Mouse (Mus musculus) embryonic facial prominence, embryonic 12.5 days (tissue): ENCODE results near the gene Pmm2. TPM values are rescaled to one million over a fixed set of nuclear protein-coding genes. Genes with fewer than 3 reads are reported as not detected.

Experiments
- ATAC-seq: fragments of 200-750 bp; cut with Nextera tagmentation; 2 replicates; pipeline ENCODE4 v1.8.0; 2017; ENCODE audit not compliant: insufficient number of reproducible peaks, insufficient read depth, low FRiP score, low TSS enrichment
- H3K27ac ChIP-seq: fragments of 300-500 bp; sonication (generic); 2 replicates; pipeline ENCODE4 v1.5.1; 2016; ENCODE audit warnings: mild to moderate bottlenecking
- H3K27me3 ChIP-seq: fragments of 300-500 bp; sonication (generic); 2 replicates; pipeline ENCODE4 v1.6.1; 2016; ENCODE audit warnings: mild to moderate bottlenecking, moderate library complexity
- H3K36me3 ChIP-seq: fragments of 300-500 bp; sonication (generic); 2 replicates; pipeline ENCODE4 v1.6.1; 2016; ENCODE audit warnings: mild to moderate bottlenecking
- H3K4me1 ChIP-seq: fragments of 300-500 bp; sonication (generic); 2 replicates; pipeline ENCODE4 v1.6.1; 2016
- H3K4me2 ChIP-seq: fragments of 300-500 bp; sonication (generic); replicated peaks from 2 replicates; pipeline ENCODE4 v1.6.1; 2016; ENCODE audit warnings: mild to moderate bottlenecking, moderate library complexity
- H3K4me3 ChIP-seq: fragments of 300-500 bp; sonication (generic); 2 replicates; pipeline ENCODE4 v1.5.1; 2016; ENCODE audit warnings: mild to moderate bottlenecking
- H3K9ac ChIP-seq: fragments of 300-500 bp; sonication (generic); 2 replicates; pipeline ENCODE4 v1.6.1; 2016; ENCODE audit warnings: mild to moderate bottlenecking, moderate library complexity
- H3K9me3 ChIP-seq: fragments of 300-500 bp; sonication (generic); 2 replicates; pipeline ENCODE4 v1.6.1; 2016; ENCODE audit warnings: mild to moderate bottlenecking, moderate library complexity
- WGBS: fragments of 180-500 bp; shearing (Covaris S2); methylation state at CpG from one replicate; pipeline ENCODE4 v1.1.7; 2016; 5-methylcytosine and 5-hydroxymethylcytosine counted together
- polyA plus RNA-seq: library from polyadenylated mRNA; unstranded; fragments of >200 nt; fragmentation: Nextera tagmentation; extraction: Ambion mirVana; gene quantifications from 2 replicates; pipeline ENCODE4 v1.2.1, GENCODE M21; 2016

Gene Pmm2
- polyA plus RNA-seq, 1 experiment from 2014 or later = 51.1 TPM

DNA sequence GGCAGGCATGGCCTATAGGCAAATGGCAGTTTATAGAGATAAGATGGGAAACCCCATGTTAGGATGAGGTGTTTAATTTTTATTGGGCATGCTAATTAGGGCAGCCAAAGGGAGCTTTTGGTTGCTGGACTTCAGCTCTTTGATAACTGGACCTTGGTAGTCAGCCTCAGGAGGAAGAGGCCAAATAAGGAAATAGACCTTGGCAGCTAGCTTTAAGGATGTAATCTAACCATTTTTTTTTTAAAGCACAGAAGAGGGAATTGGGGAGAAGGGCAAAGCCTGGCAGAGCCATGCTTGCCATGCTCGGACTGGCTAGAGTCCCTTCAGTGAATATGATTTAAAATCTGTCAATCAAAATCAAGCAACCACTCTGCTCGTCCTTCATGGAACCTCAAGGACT is 7.1 kb upstream of the Pmm2 start:
- no peak for ATAC-seq
- Histone ChIP-seq H3K9ac (no peak overlapping the region), H3K27me3 (no peaks in the 10 kb centered on the region), H3K4me2 (no peak overlapping the region), H3K27ac (no peak overlapping the region), H3K9me3 (no peaks in the 10 kb centered on the region), H3K4me3 (no peak overlapping the region), H3K36me3 (peaks cover 26% of the 10 kb centered on the region), H3K4me1 (no peaks in the 10 kb centered on the region)
- WGBS = 83% methylated on average over 2 of the region's 2 CpGs

DNA sequence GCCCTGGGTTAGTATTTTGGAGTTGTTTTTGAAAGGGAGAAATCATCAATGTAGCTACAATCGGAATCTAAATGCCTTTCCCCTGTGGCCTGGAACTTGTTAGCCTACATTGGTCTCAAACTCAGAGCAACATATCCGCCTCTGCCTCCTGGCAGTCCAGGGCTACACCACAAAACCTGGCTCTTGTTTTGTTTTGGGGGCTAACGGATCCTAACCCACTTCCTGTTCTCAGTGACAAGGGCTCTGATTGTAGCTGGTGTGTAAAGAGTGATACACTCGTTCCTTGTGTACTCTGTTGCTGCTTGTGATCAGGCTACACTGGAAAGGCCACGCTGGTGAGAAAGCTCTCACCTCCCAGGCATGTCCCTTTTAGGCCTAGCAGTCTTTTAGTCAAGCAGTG is 6.0 kb upstream of the Pmm2 start:
- Histone ChIP-seq H3K4me3 (no peak overlapping the region), H3K27ac (no peak overlapping the region), H3K4me1 (peaks cover 7% of the 10 kb centered on the region), H3K27me3 (no peaks in the 10 kb centered on the region), H3K4me2 (no peak overlapping the region), H3K9me3 (no peaks in the 10 kb centered on the region), H3K9ac (no peak overlapping the region), H3K36me3 (peaks cover 31% of the 10 kb centered on the region)
- WGBS = 79% methylated on average over 5 of the region's 5 CpGs
- ATAC-seq = no peak

DNA sequence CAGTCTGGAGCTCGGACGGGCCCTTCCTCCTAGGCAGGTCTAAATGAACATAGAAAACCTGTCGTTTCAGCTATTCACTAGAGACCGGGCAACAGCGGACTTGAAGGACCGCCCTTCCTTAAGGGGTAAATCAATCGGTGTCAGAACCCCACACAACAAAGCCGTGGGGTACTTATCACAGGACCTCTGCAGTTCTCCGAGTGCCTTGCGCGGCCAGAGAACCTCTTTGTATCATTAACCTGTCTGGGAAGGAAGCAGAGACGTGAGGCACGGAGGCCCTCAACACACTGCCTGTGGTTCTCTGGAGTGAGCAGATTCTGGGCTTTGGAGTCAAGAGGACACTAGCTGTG is 632 bp upstream of the Pmm2 start:
- WGBS = 1% methylated on average over 13 of the region's 13 CpGs
- Histone ChIP-seq H3K27me3 (no peaks in the 10 kb centered on the region), H3K9ac (peak overlapping the region; percentile 72), H3K4me1 (peaks cover 15% of the 10 kb centered on the region), H3K36me3 (peaks cover 20% of the 10 kb centered on the region), H3K9me3 (no peaks in the 10 kb centered on the region), H3K4me3 (peak overlapping the region; percentile 78), H3K4me2 (peak overlapping the region; percentile 86), H3K27ac (peak overlapping the region; percentile 84)
- ATAC-seq = peak; percentile 41

DNA sequence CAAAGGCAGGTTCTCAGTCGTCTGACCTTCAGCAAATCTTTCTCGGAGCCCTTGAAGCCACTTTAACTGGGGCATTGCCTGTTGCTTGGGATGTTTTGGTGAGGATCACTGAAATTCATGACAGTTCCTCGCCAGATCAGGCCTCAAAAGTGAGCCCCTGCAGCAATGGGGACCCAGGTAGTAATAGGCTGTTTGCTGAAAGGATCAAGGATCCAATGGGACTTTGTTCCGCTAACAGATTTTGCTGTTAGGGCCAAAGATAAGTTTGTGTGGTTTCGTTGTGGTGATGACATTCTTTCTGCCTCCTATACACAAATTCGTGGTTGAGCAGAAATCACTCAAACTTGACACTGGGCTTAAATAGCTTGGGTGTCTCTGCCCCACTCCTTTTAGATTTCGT is 657 bp downstream of the Pmm2 start:
- Histone ChIP-seq H3K9me3 (no peaks in the 10 kb centered on the region), H3K4me1 (peaks cover 15% of the 10 kb centered on the region), H3K27ac (peak overlapping the region; percentile 84; the same call in 1 of the 2 replicates), H3K4me3 (peak overlapping the region; percentile 78), H3K9ac (peak overlapping the region; percentile 78), H3K36me3 (peaks cover 20% of the 10 kb centered on the region), H3K27me3 (no peaks in the 10 kb centered on the region), H3K4me2 (peak overlapping the region; percentile 86)
- ATAC-seq = no peak
- 43% methylated on average over 7 of the region's 7 CpGs for WGBS

DNA sequence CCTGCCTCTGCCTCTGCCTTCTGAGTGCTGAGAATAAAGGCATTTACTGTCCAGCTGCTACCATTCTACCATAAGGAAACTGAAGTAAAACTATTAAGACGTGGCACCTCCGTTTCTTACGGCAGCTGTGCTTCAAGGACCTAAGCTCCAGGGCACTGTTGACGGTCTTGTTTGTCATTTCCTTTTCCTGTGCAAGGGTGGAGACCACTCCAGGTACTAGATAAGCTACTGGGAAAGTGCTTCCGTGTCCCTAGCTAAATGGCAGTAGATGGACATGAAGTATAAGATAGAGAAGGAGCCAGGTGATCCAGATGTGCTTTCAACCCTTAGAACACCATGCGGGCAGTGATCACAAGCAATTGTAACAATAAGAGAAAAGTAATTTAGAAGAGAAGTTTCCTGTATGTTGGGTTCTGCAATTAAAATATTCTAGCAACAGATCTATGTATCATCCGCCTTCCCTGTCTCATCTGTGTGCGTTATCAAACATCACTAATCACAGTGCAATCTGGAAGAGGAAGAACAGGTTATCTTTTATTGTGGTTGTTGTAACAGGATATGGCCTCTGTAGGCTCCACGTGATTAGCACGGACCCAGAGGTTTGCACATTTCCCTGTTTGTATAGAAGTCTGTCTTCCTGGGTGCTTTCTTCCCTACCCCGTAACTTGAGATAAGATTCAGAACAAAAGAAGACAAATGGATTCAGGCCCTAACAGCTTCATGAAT is 2.2 kb downstream of the Pmm2 start:
- Histone ChIP-seq H3K36me3 (peaks cover 33% of the 10 kb centered on the region), H3K9ac (no peak overlapping the region), H3K4me1 (peaks cover 15% of the 10 kb centered on the region), H3K9me3 (no peaks in the 10 kb centered on the region), H3K27ac (no peak overlapping the region), H3K4me2 (no peak overlapping the region), H3K27me3 (no peaks in the 10 kb centered on the region), H3K4me3 (no peak overlapping the region)
- ATAC-seq = no peak
- WGBS = 92% methylated on average over 11 of the region's 11 CpGs

DNA sequence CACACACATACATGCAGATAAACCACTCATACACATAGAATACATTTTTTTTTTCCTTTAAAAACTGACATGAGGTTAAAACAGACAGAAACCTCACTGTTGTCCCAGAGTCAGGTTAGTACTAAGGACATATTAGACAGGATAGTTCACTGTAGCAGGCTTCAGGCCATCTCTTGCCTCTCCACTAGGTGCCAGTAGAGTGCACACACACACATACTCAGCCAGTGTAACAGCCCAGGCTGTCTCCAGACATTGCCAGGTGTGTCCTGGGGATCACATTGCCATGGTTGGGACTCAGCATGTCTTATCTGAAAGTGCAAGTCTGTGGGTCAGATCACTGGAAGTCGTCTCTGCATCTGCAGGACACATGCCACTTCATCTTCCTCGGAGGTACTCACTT is 6.4 kb downstream of the Pmm2 start:
- H3K36me3 ChIP-seq = peaks cover 60% of the 10 kb centered on the region
- H3K27me3 ChIP-seq = no peaks in the 10 kb centered on the region
- WGBS = 70% methylated on average over 2 of the region's 2 CpGs
- H3K27ac ChIP-seq = no peak overlapping the region
- H3K4me2 ChIP-seq = no peak overlapping the region
- no peak overlapping the region for H3K4me3 ChIP-seq
- no peaks in the 10 kb centered on the region for H3K9me3 ChIP-seq
- H3K9ac ChIP-seq = no peak overlapping the region
- peak; percentile 41; the same call in 1 of the 2 replicates for ATAC-seq
- H3K4me1 ChIP-seq = no peaks in the 10 kb centered on the region

DNA sequence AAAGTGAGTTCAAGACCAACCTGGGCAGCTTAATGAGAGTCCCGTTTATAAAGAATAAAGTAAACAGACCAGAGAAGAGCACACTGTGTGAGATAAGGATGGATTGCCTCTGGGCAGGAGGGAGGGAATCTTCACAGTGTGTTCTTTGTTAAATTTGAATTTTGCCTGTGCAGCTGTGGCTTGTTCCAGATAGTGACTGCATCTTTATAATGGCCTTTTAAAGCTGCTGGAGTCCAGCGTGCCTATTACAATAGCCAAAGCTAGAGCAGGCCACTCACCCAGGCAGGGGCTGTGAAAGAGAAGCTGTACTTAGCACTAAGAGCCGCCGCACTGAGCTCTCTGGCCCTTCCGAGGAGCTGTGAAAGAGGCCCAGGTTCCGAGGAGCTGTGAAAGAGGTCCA is 8.1 kb downstream of the Pmm2 start:
- Histone ChIP-seq H3K4me3 (no peak overlapping the region), H3K27ac (no peak overlapping the region), H3K4me2 (no peak overlapping the region), H3K4me1 (no peaks in the 10 kb centered on the region), H3K9me3 (no peaks in the 10 kb centered on the region), H3K27me3 (no peaks in the 10 kb centered on the region), H3K9ac (no peak overlapping the region), H3K36me3 (peaks cover 76% of the 10 kb centered on the region)
- 76% methylated on average over 6 of the region's 6 CpGs for WGBS
- ATAC-seq = no peak

DNA sequence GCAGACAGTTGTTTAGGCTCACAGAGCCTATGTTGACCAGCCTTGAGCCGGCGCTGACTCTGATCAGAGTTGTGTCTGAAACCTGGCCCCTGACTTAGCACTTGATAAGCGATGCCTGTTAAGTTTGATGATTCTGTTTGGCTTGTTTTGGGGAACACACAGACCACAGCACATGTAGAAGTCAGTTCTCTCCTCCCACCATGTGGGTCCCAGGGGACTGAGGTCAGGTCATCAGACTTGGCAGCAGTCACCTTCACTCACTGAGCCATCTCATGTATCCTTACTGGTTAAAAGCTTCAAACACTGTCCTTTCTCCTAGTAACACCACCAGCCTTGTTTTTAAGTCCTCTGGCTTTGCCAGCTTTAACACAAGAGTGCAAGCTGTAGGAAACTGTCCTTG is 12.5 kb downstream of the Pmm2 start:
- H3K9me3 ChIP-seq = no peaks in the 10 kb centered on the region
- 87% methylated on average over 3 of the region's 3 CpGs for WGBS
- no peaks in the 10 kb centered on the region for H3K4me1 ChIP-seq
- H3K4me3 ChIP-seq = no peak overlapping the region
- H3K27ac ChIP-seq = no peak overlapping the region
- H3K4me2 ChIP-seq = no peak overlapping the region
- no peak overlapping the region for H3K9ac ChIP-seq
- H3K27me3 ChIP-seq = no peaks in the 10 kb centered on the region
- H3K36me3 ChIP-seq = peaks cover 89% of the 10 kb centered on the region
- no peak for ATAC-seq

DNA sequence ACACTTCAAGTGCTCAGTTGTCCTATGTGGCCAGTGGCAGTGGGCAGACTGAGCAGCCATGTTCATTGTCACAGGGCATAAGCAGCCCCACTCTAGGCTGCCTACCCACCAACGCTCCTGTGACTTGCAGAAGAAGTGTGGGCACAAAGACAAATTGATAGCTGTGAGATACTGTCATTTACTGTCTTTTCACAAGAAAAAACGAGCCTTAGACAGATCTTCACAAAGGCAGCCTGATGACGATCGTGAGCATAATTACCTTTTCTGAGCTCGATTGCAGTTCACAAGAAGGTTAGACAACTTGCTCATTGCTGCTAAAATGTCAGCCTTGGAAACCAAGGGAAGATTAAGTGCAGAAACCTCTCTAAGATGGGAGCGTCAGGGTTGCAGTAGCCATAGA is 17.6 kb downstream of the Pmm2 start:
- WGBS = 86% methylated on average over 6 of the region's 6 CpGs
- no peaks in the 10 kb centered on the region for H3K27me3 ChIP-seq
- no peak overlapping the region for H3K9ac ChIP-seq
- no peak for ATAC-seq
- no peak overlapping the region for H3K4me2 ChIP-seq
- no peaks in the 10 kb centered on the region for H3K4me1 ChIP-seq
- peaks cover 76% of the 10 kb centered on the region for H3K36me3 ChIP-seq
- H3K27ac ChIP-seq = no peak overlapping the region
- H3K4me3 ChIP-seq = no peak overlapping the region
- H3K9me3 ChIP-seq = no peaks in the 10 kb centered on the region

DNA sequence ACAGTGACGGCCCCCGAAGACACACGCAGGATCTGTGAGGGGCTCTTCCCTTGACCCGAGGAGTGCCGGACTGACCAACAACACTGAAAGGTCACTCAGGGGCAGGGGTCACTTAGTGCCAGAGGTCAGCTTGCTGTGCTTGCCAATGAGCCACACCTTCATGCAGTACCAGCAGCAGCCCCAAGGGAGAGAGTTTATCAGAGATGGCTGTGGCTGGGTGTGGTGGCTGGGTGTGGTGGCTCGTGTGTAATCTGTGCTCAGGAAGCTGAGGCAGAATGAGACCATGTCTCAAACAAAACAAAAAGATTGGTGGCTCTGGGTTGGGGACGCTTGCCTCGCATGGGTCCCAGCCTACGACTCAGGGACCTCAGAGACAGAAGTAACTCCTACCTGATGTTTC is 18.1 kb downstream of the Pmm2 start:
- 78% methylated on average over 9 of the region's 9 CpGs for WGBS
- peaks cover 78% of the 10 kb centered on the region for H3K36me3 ChIP-seq

DNA sequence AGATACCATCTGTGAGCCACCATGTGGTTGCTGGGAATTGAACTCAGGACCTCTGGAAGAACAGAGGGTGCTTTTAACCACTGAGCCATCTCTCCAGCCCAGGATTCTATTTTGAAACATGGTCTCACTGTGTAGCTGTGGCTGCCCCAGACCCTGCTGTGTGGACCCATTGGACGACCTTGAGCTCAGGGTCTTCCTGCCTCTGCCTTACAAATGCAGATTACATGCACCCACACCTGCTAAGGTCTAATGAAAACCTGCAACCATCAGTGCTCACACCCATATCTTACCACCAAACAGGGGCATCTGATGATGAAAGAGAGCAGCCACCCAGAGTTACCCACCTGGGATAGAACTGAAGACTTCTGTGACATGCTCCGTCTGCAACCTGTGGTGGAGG is 18.8 kb downstream of the Pmm2 start:
- no peaks in the 10 kb centered on the region for H3K4me1 ChIP-seq
- WGBS = 86% methylated on average over 2 of the region's 2 CpGs
- no peaks in the 10 kb centered on the region for H3K27me3 ChIP-seq
- H3K4me2 ChIP-seq = no peak overlapping the region
- ATAC-seq = no peak
- H3K4me3 ChIP-seq = no peak overlapping the region
- H3K9me3 ChIP-seq = no peaks in the 10 kb centered on the region
- H3K36me3 ChIP-seq = peaks cover 75% of the 10 kb centered on the region
- no peak overlapping the region for H3K9ac ChIP-seq
- no peak overlapping the region for H3K27ac ChIP-seq

More for the DNA sequence above, 18.1 kb downstream of the Pmm2 start:
- Histone ChIP-seq H3K4me3 (no peak overlapping the region), H3K9ac (no peak overlapping the region), H3K9me3 (no peaks in the 10 kb centered on the region), H3K4me1 (no peaks in the 10 kb centered on the region), H3K27me3 (no peaks in the 10 kb centered on the region), H3K4me2 (no peak overlapping the region), H3K27ac (no peak overlapping the region)
- no peak for ATAC-seq

DNA sequence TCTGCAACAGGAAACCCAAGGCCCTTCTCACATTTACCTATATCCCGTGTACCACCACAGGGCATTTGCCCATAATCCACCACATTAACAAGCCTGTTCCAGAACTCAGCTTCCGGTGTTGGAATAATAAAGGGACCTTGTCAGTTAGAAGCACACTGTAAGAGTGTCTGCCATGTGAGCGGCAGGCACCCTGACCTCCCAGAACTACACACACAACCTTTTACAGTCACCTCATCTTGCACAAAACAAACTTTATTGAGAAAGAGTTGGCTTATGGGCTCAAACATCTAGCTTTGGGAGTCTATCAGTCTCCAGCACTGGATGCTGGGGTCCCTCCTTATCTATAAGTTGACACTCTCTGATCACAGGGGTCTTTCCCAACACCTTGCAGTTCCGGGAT is 20.9 kb downstream of the Pmm2 start:
- no peak overlapping the region for H3K9ac ChIP-seq
- 0 out of 2 replicates have a peak, but pooled peaks have one; percentile 36 for ATAC-seq
- no peaks in the 10 kb centered on the region for H3K9me3 ChIP-seq
- H3K36me3 ChIP-seq = peaks cover 77% of the 10 kb centered on the region
- 75% methylated on average over 4 of the region's 4 CpGs for WGBS
- H3K4me3 ChIP-seq = no peak overlapping the region
- no peak overlapping the region for H3K4me2 ChIP-seq
- H3K27me3 ChIP-seq = no peaks in the 10 kb centered on the region
- H3K27ac ChIP-seq = no peak overlapping the region
- no peaks in the 10 kb centered on the region for H3K4me1 ChIP-seq
